Mouse (Mus musculus) megakaryocyte, embryonic 14.5 days (primary cell): ENCODE data around the gene Zfp710.

ENCODE experiments used
- FLI1 ChIP-seq: IDR thresholded peaks from 2 replicates; pipeline ENCODE4 v1.6.1; 2012; ENCODE audit warnings: low read length, inconsistent platforms, mixed read lengths
- GATA1 ChIP-seq: IDR thresholded peaks from 3 replicates; pipeline ENCODE4 v1.6.1; 2012; ENCODE audit warnings: mixed read lengths, low read length, inconsistent platforms, borderline replicate concordance

DNA sequence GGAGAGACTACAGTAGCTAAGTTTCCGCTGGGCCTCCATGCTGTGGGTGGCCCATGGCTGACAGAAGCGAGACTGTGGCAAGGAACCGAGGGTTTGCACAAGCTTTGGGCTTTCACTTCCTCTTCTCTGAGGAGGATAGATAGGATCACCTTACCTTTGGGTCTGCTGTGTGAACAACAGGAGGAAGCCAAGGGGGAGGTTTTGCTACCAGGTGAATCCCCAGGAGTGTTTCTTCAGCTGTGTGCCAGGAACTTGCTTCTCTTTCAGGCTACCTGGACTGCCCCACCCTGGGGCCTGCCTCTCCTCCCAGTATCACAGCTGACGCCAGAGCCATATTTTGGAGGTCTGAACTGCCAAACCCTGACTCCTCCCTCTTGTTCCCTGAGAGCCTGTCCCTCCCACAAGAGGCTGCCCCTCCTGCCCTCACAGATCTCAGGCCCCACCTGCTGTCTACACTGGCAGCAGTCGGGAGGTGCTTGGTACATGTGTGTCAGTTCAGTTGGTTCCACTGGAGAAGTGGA lies 50.4 kb downstream of the Zfp710 start:
- no peak for TF ChIP-seq GATA1
- no peak for TF ChIP-seq FLI1
